Mouse (Mus musculus): ENCODE results near the gene Tulp2. TPM values are rescaled to one million over a fixed set of nuclear protein-coding genes. Genes with fewer than 3 reads are reported as not detected.
A peak's percentile ranks its signal among the peaks of the same experiment; 100 is the strongest.
"Not testable (repeated sequence)": the region's sequence is repeated elsewhere in the genome, so short reads cannot be mapped to it uniquely, and the experiment has no call there.

Gene Tulp2
- total RNA-seq, 2 experiments from 2014 or later: not detected

GRCm38 (mm10) chr7:45519345-45520120 lies 37.9 kb downstream of the Tulp2 start:
- no peak for DNase-seq (ENCODE audit: extremely low spot score in 1 of 2, low spot score in 1 of 2)

- DNase-seq (ENCODE audit: extremely low spot score in 1 of 2, low spot score in 1 of 2): no peak
Observed at GRCm38 (mm10) chr7:45520605-45521004, 38.9 kb downstream of the Tulp2 start.

- DNase-seq (ENCODE audit: extremely low spot score in 1 of 2, low spot score in 1 of 2): peak; percentile 73 to 78
Observed at GRCm38 (mm10) chr7:45521728-45522184, 40.1 kb downstream of the Tulp2 start.

DNA sequence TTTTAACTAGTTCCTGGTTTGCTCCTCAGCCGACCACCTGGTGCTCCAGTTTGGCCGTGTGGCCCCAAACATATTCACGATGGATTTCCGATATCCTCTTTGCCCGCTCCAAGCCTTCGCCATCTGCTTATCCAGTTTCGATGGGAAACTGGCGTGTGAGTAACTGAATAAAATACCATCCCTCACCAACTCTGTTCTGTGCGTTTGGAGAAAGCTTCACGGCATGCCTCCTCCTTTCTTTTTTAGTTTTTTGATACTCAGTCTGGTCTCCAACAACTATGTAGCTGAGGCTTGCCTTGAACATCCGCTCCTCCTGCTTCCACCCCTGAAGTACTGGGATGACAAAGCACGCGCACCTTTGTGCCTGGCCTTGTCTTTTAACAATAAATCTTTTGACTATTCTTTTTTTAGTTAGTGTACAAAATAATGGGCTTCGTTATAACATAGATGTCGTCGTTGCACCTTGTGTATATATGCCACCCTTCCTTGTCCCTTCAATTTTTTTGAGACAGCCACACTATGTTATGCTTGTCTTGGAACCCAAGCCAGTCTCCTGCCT lies 40.6 kb downstream of the Tulp2 start:
- no peak for DNase-seq (ENCODE audit: extremely low spot score in 1 of 2, low spot score in 1 of 2)

DNA sequence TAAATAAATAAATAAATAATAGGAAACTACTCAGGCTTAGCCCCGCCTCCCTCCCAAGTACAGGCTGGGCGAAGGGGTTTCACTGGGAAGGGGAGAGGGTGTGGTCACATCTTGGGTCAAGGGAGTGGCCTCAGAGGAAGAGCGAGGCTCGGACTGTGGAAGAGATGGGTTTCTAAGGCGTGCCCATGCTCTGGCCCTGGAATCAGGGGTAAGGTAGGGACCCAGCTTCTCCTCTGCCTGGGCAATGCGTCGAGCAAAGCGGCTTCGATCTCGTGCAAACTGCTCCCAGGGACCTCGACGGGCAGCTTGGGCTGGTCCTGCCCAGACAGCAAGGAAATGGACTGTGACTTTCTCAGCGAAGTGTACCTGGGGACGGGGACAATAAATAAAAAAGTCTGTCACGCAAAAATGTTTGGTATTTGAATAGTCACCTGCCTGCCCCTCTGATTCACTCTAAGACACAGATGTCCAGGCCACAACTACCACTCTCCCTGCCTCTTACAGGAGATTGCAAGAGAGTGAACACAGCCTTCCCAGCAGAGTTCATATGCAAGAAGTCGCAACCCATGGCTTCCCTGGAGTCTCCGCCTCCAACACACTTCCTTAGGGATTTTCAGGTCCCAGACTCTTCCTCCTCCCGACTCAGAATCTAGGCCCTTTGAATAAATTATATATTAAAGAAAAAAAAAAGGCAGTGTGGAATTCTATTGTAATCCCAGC lies 41.4 kb downstream of the Tulp2 start:
- no peak for DNase-seq (ENCODE audit: extremely low spot score in 1 of 2, low spot score in 1 of 2)

GRCm38 (mm10) chr7:45523678-45524170 lies 42.0 kb downstream of the Tulp2 start:
- DNase-seq (ENCODE audit: extremely low spot score in 1 of 2, low spot score in 1 of 2): no peak

- DNase-seq (ENCODE audit: extremely low spot score in 1 of 2, low spot score in 1 of 2): no peak
Observed at GRCm38 (mm10) chr7:45524841-45525621, 43.4 kb downstream of the Tulp2 start.

GRCm38 (mm10) chr7:45525809-45526473 lies 44.3 kb downstream of the Tulp2 start, which contains the start of the genes Ppp1r15a and Plekha4:
Gene Ppp1r15a, minus strand, starts transcription at chr7:45526268.
Gene Plekha4, plus strand, starts transcription at chr7:45526330.
- peak; percentile 97 to 98 for DNase-seq (ENCODE audit: extremely low spot score in 1 of 2, low spot score in 1 of 2)

DNA sequence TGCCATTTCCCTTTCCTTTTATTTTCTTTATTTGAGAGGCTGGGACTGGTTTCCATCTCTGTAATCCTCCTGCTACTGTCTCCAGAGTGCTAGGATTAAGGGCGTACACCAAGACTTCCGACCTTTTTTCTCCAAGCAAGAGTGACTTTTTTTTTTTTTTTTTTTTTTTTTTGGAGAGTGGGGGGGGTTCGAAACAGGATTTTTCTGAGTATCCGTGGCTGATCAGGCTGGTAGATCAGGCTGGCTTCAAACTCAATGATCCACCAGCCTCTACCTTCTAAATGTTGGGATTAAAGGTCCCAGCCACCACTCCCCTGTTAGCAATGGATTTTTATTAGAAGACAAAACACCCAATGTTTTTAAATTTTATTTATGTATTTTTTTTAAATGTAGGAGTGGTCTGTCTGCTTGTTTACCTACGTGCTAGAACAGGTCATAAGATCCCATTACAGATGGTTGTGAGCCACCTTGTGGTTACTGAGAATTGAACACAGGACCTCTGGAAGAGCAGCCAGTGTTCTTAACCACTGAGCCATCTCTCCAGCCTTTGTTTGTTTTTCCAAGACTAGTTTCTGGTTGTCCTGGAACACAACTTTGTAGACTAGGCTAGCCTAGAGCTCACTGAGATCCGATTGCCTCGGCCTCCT lies 44.9 kb downstream of the Tulp2 start:
- DNase-seq (ENCODE audit: extremely low spot score in 1 of 2, low spot score in 1 of 2): no peak

DNA sequence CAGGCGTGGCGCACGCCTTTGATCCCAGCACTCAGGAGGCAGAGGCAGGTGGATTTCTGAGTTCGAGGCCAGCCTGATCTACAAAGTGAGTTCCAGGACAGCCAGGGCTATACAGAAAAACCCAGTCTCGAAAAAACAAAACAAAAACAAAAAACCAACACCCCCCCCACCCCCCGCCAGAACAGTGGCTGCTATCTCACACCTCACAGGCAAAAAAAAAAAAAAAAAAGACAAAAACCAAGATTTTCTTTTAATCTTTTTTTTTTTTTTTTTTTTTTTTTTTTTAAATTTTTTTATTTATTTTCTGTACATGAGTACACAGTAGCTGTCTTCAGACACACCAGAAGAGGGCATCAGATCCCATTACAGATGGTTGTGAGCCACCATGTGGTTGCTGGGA lies 45.5 kb downstream of the Tulp2 start:
- not testable (repeated sequence) for DNase-seq (ENCODE audit: extremely low spot score in 1 of 2, low spot score in 1 of 2)

GRCm38 (mm10) chr7:45529461-45529860 lies 47.8 kb downstream of the Tulp2 start:
- DNase-seq (ENCODE audit: extremely low spot score in 1 of 2, low spot score in 1 of 2): no peak

DNA sequence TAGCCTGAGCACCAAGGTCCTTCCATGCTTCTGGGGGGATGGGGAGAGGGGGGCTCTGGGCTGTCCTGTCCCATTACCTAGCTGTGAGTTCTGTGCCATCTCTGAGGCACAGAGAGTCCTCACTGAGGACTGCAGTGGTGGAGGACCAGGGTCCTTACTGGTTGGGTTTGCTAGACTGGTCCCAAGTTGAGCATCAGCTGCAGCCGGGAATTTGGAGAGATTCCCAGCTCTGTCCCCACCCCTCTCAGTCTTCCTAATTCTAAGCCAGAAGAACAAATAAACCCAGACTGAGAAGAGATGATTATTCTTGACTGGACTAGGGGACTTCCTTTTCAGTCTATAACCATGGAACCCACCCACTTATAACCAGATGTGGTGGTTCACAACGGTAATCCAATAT lies 49.0 kb downstream of the Tulp2 start:
- no peak for DNase-seq (ENCODE audit: extremely low spot score in 1 of 2, low spot score in 1 of 2)

DNA sequence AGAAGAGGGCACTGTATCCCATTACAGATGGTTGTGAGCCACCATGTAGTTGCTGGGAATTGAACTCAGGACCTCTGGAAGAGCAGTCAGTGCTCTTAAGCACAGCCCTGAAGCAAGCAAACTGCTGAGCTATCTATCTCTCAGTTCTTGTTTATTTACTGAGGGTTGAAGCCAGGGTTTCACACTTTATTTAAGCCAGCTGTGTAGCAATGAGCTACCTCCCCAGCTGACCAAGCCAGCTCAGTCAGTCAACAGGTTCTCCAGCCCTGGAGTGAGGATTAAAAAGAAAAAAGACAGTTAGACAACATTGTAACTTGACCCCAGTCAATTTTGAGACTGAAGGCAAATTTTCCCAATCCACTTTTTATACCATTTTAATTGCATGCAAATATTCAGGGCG lies 54.0 kb downstream of the Tulp2 start:
- no peak for DNase-seq (ENCODE audit: extremely low spot score in 1 of 2, low spot score in 1 of 2)

DNA sequence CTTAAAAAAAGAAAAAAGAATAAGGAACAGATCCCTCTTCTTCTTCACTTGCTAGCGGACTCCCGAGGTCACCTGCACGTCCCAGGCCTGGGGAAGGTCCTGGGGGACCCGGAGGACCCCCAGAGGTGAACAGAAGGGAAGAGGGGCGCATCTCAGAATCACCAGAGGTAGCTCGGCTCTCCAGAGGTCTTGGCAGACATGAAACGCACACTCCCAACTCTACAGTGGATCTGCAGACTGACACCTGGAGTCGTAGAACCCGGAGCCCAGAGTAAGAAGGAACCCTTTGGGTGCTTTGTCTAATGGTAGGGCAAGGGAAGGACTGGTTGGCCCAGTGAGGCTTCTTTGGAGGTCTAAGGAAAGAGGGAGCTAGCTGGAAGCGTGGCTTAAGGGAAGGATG lies 55.9 kb downstream of the Tulp2 start:
- no peak for DNase-seq (ENCODE audit: extremely low spot score in 1 of 2, low spot score in 1 of 2)

- peak; percentile 43 to 45 for DNase-seq (ENCODE audit: extremely low spot score in 1 of 2, low spot score in 1 of 2)
Observed at GRCm38 (mm10) chr7:45538163-45539041, 56.7 kb downstream of the Tulp2 start.

GRCm38 (mm10) chr7:45539095-45539494 lies 57.4 kb downstream of the Tulp2 start:
- DNase-seq (ENCODE audit: extremely low spot score in 1 of 2, low spot score in 1 of 2): no peak

DNA sequence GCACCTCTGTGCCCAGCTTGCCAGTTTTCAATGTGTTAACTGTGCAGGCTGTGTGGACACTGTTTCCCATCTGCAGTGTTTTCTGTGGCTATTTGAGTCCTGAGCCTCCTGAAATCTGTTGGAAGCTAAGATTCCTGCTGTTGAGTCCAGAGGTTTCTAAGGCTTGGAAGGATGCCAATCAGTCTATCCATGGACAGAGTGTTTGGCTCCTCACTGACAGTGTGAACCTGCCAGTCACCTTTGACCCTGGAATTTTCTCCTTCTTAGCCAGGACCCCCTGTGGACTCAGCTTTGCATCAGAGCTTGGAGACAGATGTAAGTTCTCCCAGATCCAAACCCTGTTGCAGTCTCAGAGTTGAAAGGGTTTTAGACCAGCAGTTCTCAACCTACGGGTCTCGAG lies 58.5 kb downstream of the Tulp2 start:
- no peak for DNase-seq (ENCODE audit: extremely low spot score in 1 of 2, low spot score in 1 of 2)

DNA sequence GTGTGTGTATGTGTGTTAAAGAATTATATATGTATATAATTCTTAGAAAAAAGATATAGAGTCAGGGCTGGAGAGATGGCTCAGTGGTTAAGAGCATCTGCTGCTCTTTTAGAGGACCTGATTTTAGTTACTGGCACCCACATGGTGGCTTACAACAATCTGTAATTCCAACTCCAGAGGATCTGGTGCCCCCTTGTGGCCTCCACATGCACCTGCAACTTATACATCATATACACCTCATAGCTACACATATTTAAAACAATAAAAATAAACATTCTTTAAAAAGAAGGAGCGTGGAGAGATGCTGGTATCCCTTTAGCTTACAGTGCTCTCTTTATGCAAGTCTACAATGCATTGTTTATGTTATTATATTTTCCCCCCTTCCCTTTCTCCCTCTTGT lies 62.8 kb downstream of the Tulp2 start:
- DNase-seq (ENCODE audit: extremely low spot score in 1 of 2, low spot score in 1 of 2): no peak

All from layer of hippocampus, postnatal 25 days (tissue).